Mouse (Mus musculus): Measurements from ENCODE around the gene Bphl. TPM values are rescaled to one million over a fixed set of nuclear protein-coding genes. Genes with fewer than 3 reads are reported as not detected.

Bphl gene
- polyA plus RNA-seq, 1 experiment from 2014 or later = 30.3 TPM

DNA sequence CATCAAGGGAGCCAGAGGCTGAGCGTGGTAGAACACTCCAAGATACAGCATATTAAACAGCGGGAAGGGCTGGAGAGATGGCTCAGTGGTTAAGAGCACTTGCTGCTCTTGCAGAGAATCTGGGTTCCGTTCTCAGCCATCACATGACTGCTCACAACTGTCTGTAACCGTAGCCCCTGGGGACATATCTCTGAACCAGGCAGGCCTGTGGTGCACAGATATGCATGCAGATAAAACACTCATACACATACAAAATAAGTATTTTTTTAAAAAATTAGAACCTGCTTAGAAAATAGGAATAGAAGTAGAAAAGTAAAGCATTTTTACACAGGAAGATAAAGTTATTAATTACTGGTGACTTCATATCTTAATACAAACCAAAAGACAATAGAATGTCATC is 81.4 kb downstream of the Bphl start:
- Histone ChIP-seq H3K27me3 (ENCODE audit: control insufficient read depth, insufficient read depth, low read length) (no peaks in the 10 kb centered on the region), H3K27ac (ENCODE audit: low read depth, low read length) (no peak overlapping the region), H3K4me1 (replicated peaks; ENCODE audit: control insufficient read depth, insufficient read depth, low read length) (no peaks in the 10 kb centered on the region), H3K9me3 (ENCODE audit: control insufficient read depth, low read length) (no peaks in the 10 kb centered on the region), H3K36me3 (ENCODE audit: control insufficient read depth, insufficient read depth, low read length) (no peaks in the 10 kb centered on the region), H3K9ac (ENCODE audit: low read depth, low read length) (no peak overlapping the region), H3K4me3 (ENCODE audit: low read depth, low read length) (no peak overlapping the region), H3K4me2 (replicated peaks; ENCODE audit: low read depth, low read length) (no peak overlapping the region)
- no peak for DNase-seq (ENCODE audit: low spot score)
- 82% methylated on average over 4 of the region's 4 CpGs for WGBS
- ATAC-seq (ENCODE audit: low FRiP score) = no peak

DNA sequence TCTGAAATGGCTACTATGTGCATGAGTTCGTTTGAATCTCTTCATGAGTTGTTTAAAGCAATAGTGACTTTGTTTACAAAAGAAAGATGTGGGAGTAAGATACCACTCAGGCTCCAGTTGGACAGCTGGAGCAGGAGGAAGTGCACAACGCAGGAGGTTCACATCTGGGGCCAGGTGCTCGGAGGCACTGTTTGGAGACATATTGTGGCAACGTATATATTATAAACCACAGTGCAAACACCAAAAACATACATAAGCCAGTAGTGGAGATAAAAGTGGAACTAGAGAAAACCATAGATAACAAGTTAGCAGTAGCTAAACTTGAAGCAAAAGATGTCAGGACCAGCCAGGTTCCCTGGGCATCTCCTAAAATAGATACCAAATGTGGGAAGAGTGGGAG is 82.0 kb downstream of the Bphl start:
- no peaks in the 10 kb centered on the region for H3K36me3 ChIP-seq (ENCODE audit: control insufficient read depth, insufficient read depth, low read length)
- no peaks in the 10 kb centered on the region for H3K4me1 ChIP-seq (replicated peaks; ENCODE audit: control insufficient read depth, insufficient read depth, low read length)
- no peak overlapping the region for H3K4me2 ChIP-seq (replicated peaks; ENCODE audit: low read depth, low read length)
- ATAC-seq (ENCODE audit: low FRiP score) (no peak), DNase-seq (ENCODE audit: low spot score) (no peak)
- H3K4me3 ChIP-seq (ENCODE audit: low read depth, low read length) = no peak overlapping the region
- no peaks in the 10 kb centered on the region for H3K9me3 ChIP-seq (ENCODE audit: control insufficient read depth, low read length)
- WGBS = 80% methylated on average over 4 of the region's 4 CpGs
- no peak overlapping the region for H3K9ac ChIP-seq (ENCODE audit: low read depth, low read length)
- H3K27ac ChIP-seq (ENCODE audit: low read depth, low read length) = no peak overlapping the region
- no peaks in the 10 kb centered on the region for H3K27me3 ChIP-seq (ENCODE audit: control insufficient read depth, insufficient read depth, low read length)

DNA sequence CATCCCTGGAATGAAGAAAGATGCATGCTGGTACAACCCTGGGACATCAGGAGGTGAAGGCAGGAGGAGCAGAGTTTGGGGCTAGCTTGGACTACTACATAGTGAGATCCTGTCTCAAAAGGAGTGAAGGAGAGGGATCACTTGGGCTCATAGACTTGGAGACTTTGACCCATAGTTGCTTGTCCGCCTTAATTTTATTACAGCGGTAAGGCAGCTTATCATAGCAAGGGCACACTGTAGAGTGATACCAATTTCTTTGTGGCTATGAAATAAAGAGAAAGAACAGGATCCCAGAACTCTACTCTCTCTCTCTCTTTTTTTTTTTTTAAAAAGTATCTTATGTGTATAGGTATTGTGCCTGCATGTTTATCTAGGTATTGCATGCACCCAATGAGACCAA is 83.1 kb downstream of the Bphl start:
- 99% methylated on average over 2 of the region's 2 CpGs for WGBS

More for the DNA sequence above, 83.1 kb downstream of the Bphl start:
- Histone ChIP-seq H3K36me3 (ENCODE audit: control insufficient read depth, insufficient read depth, low read length) (no peaks in the 10 kb centered on the region), H3K27me3 (ENCODE audit: control insufficient read depth, insufficient read depth, low read length) (no peaks in the 10 kb centered on the region), H3K9me3 (ENCODE audit: control insufficient read depth, low read length) (no peaks in the 10 kb centered on the region), H3K9ac (ENCODE audit: low read depth, low read length) (no peak overlapping the region), H3K27ac (ENCODE audit: low read depth, low read length) (no peak overlapping the region), H3K4me2 (replicated peaks; ENCODE audit: low read depth, low read length) (no peak overlapping the region), H3K4me3 (ENCODE audit: low read depth, low read length) (no peak overlapping the region), H3K4me1 (replicated peaks; ENCODE audit: control insufficient read depth, insufficient read depth, low read length) (no peaks in the 10 kb centered on the region)
- ATAC-seq (ENCODE audit: low FRiP score) (no peak), DNase-seq (ENCODE audit: low spot score) (no peak)

Other genes starting within 250 kb of the Bphl start
- gene Serpinb6e, start 194.2 kb upstream of the Bphl start, polyA plus RNA-seq (2014; fragmentation: Nextera tagmentation; extraction: Ambion mirVana) = not detected in 2 replicates
- gene Serpinb6c, start 131.9 kb upstream of the Bphl start, polyA plus RNA-seq (2014; fragmentation: Nextera tagmentation; extraction: Ambion mirVana) = 0.25 TPM in 1 of 2 replicates, not detected in the other
- gene Nqo2, start 72.9 kb upstream of the Bphl start, polyA plus RNA-seq (2014; fragmentation: Nextera tagmentation; extraction: Ambion mirVana) = 21.6 and 23.4 TPM in 2 replicates
- gene Ripk1, start 35.2 kb upstream of the Bphl start, polyA plus RNA-seq (2014; fragmentation: Nextera tagmentation; extraction: Ambion mirVana) = 8.9 and 10.1 TPM in 2 replicates
- 36.1 and 38.7 TPM in 2 replicates for gene Serpinb6a, start 34.8 kb upstream of the Bphl start, polyA plus RNA-seq (2014; fragmentation: Nextera tagmentation; extraction: Ambion mirVana)
- 422 and 447 TPM in 2 replicates for gene Tubb2a, start 40.4 kb downstream of the Bphl start, polyA plus RNA-seq (2014; fragmentation: Nextera tagmentation; extraction: Ambion mirVana)
- 318 and 341 TPM in 2 replicates for gene Tubb2b, start 92.9 kb downstream of the Bphl start, polyA plus RNA-seq (2014; fragmentation: Nextera tagmentation; extraction: Ambion mirVana)
- 92.0 and 95.8 TPM in 2 replicates for gene Psmg4, start 125.4 kb downstream of the Bphl start, polyA plus RNA-seq (2014; fragmentation: Nextera tagmentation; extraction: Ambion mirVana)

All from hindbrain, embryonic 11.5 days (tissue).